Mouse (Mus musculus) myocyte (in vitro differentiated cells): ENCODE results near the gene Thg1l.

Experiments used
- CEBPB ChIP-seq: IDR thresholded peaks from 2 replicates; pipeline ENCODE4 v1.6.1; 2011; ENCODE audit warnings: mild to moderate bottlenecking, moderate library complexity; ENCODE audit not compliant: poor library complexity, insufficient read depth, severe bottlenecking
- E2F4 ChIP-seq: IDR thresholded peaks from one replicate; pipeline ENCODE4 v1.6.1; 2011; ENCODE audit warnings: mild to moderate bottlenecking, control low read depth, moderate library complexity; ENCODE audit not compliant: insufficient read depth
- MAX ChIP-seq: IDR thresholded peaks from one replicate; pipeline ENCODE4 v1.6.1; 2011; ENCODE audit warnings: low read depth, mild to moderate bottlenecking, control low read depth
- MYOD1 ChIP-seq, 3 experiments: IDR thresholded peaks; one replicate each; pipeline ENCODE4 v1.6.1; 2011; ENCODE audit warnings: control low read depth in 2 of 3, low read depth in 2 of 3, mild to moderate bottlenecking in 2 of 3, moderate library complexity in 1 of 3; ENCODE audit not compliant: insufficient read length in 2 of 3, control insufficient read depth in 1 of 3
- MYOG ChIP-seq, 3 experiments: IDR thresholded peaks; one replicate each; pipeline ENCODE4 v1.6.1; 2011; ENCODE audit warnings: control low read depth in 2 of 3, low read depth in 2 of 3, mild to moderate bottlenecking in 2 of 3; ENCODE audit not compliant: insufficient read length in 2 of 3, control insufficient read depth in 1 of 3, insufficient read depth in 1 of 3
- POLR2A ChIP-seq: IDR thresholded peaks from one replicate; pipeline ENCODE4 v1.6.1; 2011; ENCODE audit warnings: low read depth, mild to moderate bottlenecking, control low read depth, moderate library complexity; ENCODE audit not compliant: insufficient read length
- POLR2AphosphoS2 ChIP-seq: IDR thresholded peaks from one replicate; pipeline ENCODE4 v1.6.1; 2011; ENCODE audit warnings: low read depth, control low read depth; ENCODE audit not compliant: insufficient read length
- REST ChIP-seq: IDR thresholded peaks from one replicate; pipeline ENCODE4 v1.6.1; 2011; ENCODE audit warnings: mild to moderate bottlenecking, control low read depth, moderate library complexity; ENCODE audit not compliant: insufficient read depth, insufficient read length
- SRF ChIP-seq: IDR thresholded peaks from one replicate; pipeline ENCODE4 v1.6.1; 2011; ENCODE audit warnings: low read depth; ENCODE audit not compliant: control insufficient read depth, insufficient read length
- TCF12 ChIP-seq: IDR thresholded peaks from one replicate; pipeline ENCODE4 v1.6.1; 2011; ENCODE audit warnings: mild to moderate bottlenecking, control low read depth; ENCODE audit not compliant: poor library complexity, insufficient read depth, severe bottlenecking
- TCF3 ChIP-seq: IDR thresholded peaks from one replicate; pipeline ENCODE4 v1.6.1; 2011; ENCODE audit warnings: low read depth, control low read depth; ENCODE audit not compliant: insufficient read length
- USF1 ChIP-seq: IDR thresholded peaks from one replicate; pipeline ENCODE4 v1.6.1; 2011; ENCODE audit warnings: low read depth, mild to moderate bottlenecking, control low read depth, moderate library complexity

- TF ChIP-seq POLR2A (no peak), E2F4 (no peak), MYOG (IDR thresholded peaks at IDR 0.05; ENCODE audit: control insufficient read depth in 1 of 3, insufficient read depth in 1 of 3, insufficient read length in 2 of 3, low read depth in 2 of 3) (no peak), MAX (no peak), CEBPB (no peak), USF1 (no peak), POLR2AphosphoS2 (no peak), TCF12 (no peak), REST (no peak), SRF (no peak), MYOD1 (IDR thresholded peaks at IDR 0.05; ENCODE audit: control insufficient read depth in 1 of 3, insufficient read length in 2 of 3, low read depth in 2 of 3) (no peak), TCF3 (no peak)
Observed at GRCm38 (mm10) chr11:45908070-45908469, 47.2 kb downstream of the Thg1l start.
